Mouse (Mus musculus) liver, adult 2 months (tissue): ENCODE data around the gene Usp7. TPM values are rescaled to one million over a fixed set of nuclear protein-coding genes. Genes with fewer than 3 reads are reported as not detected.

ENCODE experiments used
- DNase-seq: peaks from one replicate; pipeline ENCODE4 v3.0.0-alpha.2; 2011; ENCODE audit warnings: low read depth, low spot score; ENCODE audit errors: extremely low read depth
- H3K27ac ChIP-seq: fragments of 200-500 bp; replicated peaks from 2 replicates; pipeline ENCODE4 v1.5.1; 2012; ENCODE audit warnings: low read depth, mild to moderate bottlenecking, control low read depth, inconsistent platforms, low read length; ENCODE audit not compliant: insufficient read depth
- H3K27me3 ChIP-seq: fragments of 200-500 bp; 2 replicates; pipeline ENCODE4 v1.6.1; 2012; ENCODE audit warnings: mild to moderate bottlenecking, moderate library complexity, low read length, inconsistent platforms; ENCODE audit not compliant: control insufficient read depth, insufficient read depth
- H3K36me3 ChIP-seq: fragments of 200-500 bp; 2 replicates; pipeline ENCODE4 v1.6.1; 2012; ENCODE audit warnings: low read length, inconsistent platforms; ENCODE audit not compliant: control insufficient read depth, insufficient read depth
- H3K4me1 ChIP-seq: fragments of 200-500 bp; 2 replicates; pipeline ENCODE4 v1.6.1; 2011; ENCODE audit warnings: low read length; ENCODE audit not compliant: control insufficient read depth, insufficient read depth
- H3K4me3 ChIP-seq: fragments of 200-500 bp; 2 replicates; pipeline ENCODE4 v1.5.1; 2011; ENCODE audit warnings: low read depth, mild to moderate bottlenecking, control low read depth, low read length, moderate library complexity; ENCODE audit not compliant: insufficient read depth
- H3K79me2 ChIP-seq: fragments of 200-500 bp; 2 replicates; pipeline ENCODE4 v1.6.1; 2012; ENCODE audit warnings: inconsistent platforms, mild to moderate bottlenecking, low read length, moderate library complexity; ENCODE audit not compliant: control insufficient read depth, insufficient read depth
- H3K9ac ChIP-seq: fragments of 200-500 bp; 2 replicates; pipeline ENCODE4 v1.6.1; 2012; ENCODE audit warnings: low read depth, mild to moderate bottlenecking, control low read depth, inconsistent platforms, low read length
- CTCF ChIP-seq: fragments of 200-500 bp; IDR thresholded peaks from 2 replicates; pipeline ENCODE4 v1.5.1; 2011; ENCODE audit warnings: low read depth, low read length, control low read depth
- POLR2A ChIP-seq: fragments of 200-500 bp; IDR thresholded peaks from 2 replicates; pipeline ENCODE4 v1.6.1; 2011; ENCODE audit warnings: low read length, control low read depth; ENCODE audit not compliant: insufficient read depth; ENCODE audit errors: extremely low read depth
- WGBS: fragments of 180-500 bp; shearing (Covaris S2); methylation state at CpG from one replicate; pipeline ENCODE4 v1.1.7; 2018; 5-methylcytosine and 5-hydroxymethylcytosine counted together
- polyA plus RNA-seq: library from polyadenylated mRNA; depleted of rRNA; stranded (reverse); fragments of >200 nt; gene quantifications from 2 replicates; pipeline ENCODE4 v1.2.3, GENCODE M21; 2012
- total RNA-seq: library from RNA; depleted of rRNA; stranded (reverse); fragments of >200 nt; gene quantifications from 2 replicates; pipeline ENCODE4 v1.2.3, GENCODE M21; 2014

Gene Usp7
- total and polyA plus RNA-seq, 2 experiments: 12.5 to 41.5 TPM

DNA sequence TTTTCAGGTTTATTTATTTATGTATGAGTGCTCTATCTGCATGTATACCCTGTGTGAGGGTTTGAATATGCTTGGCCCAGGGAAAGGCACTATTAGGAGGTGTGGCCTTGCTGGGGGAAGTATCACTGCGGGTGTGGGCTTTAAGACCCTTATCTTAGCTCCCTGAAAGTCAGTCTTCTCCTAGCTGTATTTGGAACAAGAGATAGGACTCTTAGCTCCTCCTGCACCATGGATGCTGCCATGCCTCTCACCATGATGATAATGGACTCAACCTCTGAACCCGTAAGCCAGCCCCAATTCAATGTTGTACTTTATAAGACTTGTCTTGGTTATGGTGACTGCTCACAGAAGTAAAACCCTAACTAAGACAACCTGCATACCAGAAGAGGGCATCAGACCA, 39.8 kb downstream of the Usp7 start:
- Histone ChIP-seq H3K27ac (no peak overlapping the region), H3K4me1 (no peaks in the 10 kb centered on the region), H3K27me3 (no peaks in the 10 kb centered on the region), H3K4me3 (no peak overlapping the region), H3K9ac (no peak overlapping the region), H3K36me3 (no peaks in the 10 kb centered on the region), H3K79me2 (no peaks in the 10 kb centered on the region)
- no peak for DNase-seq
- no peak for TF ChIP-seq POLR2A
- 82% methylated on average over 2 of the region's 2 CpGs for WGBS

DNA sequence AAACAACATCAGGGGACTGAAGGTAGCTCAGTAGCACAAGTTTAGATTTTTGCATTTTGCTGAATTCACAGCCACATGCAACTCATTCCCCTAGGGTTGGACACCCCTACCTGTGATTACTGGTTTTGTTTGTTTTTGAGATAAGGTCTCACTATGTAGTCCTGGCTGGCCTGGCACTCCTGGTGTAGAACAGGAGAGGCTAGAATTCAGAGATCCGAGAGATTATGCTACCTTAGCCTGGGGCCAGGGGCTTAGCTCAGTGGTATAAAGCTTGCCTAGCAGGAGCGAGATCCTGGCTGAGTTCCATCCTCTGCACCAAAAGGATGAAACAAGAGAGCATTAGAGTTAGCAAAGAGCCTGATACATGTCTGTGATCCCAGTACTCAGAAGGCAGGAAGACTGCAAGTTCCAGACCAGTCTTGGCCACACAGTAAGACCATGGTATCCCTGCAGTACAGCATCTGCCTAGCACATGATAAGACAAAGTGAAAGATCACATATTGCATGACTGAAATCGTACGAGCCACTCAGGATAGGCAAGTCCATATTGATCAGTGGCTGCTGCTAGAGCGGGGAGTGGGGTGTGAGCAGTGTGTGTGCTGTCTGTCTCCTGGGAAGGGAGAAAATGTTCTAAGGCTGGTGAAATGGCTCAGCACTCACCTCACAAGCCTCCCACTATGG, 40.4 kb downstream of the Usp7 start:
- Histone ChIP-seq H3K9ac (no peak overlapping the region), H3K27me3 (no peaks in the 10 kb centered on the region), H3K27ac (no peak overlapping the region), H3K4me1 (no peaks in the 10 kb centered on the region), H3K79me2 (no peaks in the 10 kb centered on the region), H3K36me3 (no peaks in the 10 kb centered on the region), H3K4me3 (no peak overlapping the region)
- TF ChIP-seq POLR2A: no peak
- TF ChIP-seq CTCF: no peak
- DNase-seq: no peak
- 62% methylated on average over 5 of the region's 5 CpGs for WGBS

DNA sequence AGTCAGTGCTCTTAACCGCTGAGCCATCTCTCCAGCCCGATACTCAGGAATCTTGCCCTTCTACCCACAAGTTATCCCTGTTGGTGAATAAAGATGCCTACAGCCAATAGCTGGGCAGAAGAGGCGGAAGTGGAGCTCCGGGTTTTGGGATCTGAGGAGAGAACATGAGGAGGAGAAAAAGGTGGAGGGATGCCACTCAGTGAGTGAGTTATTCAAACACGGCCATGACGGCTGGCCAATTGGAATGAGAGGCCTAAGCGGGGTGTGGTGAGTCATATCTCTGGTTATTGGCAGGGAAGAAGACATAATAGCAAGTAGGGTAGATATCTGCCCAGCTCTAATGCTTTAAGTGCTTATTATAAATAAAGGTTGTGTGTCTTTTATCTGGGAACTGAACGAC, 43.2 kb downstream of the Usp7 start:
- no peaks in the 10 kb centered on the region for H3K27me3 ChIP-seq
- no peak for TF ChIP-seq POLR2A
- no peak for TF ChIP-seq CTCF
- no peaks in the 10 kb centered on the region for H3K36me3 ChIP-seq
- WGBS: 97% methylated on average over 8 of the region's 8 CpGs
- no peaks in the 10 kb centered on the region for H3K4me1 ChIP-seq
- no peak overlapping the region for H3K27ac ChIP-seq
- no peak for DNase-seq
- no peak overlapping the region for H3K9ac ChIP-seq
- no peak overlapping the region for H3K4me3 ChIP-seq
- H3K79me2 ChIP-seq: no peaks in the 10 kb centered on the region

DNA sequence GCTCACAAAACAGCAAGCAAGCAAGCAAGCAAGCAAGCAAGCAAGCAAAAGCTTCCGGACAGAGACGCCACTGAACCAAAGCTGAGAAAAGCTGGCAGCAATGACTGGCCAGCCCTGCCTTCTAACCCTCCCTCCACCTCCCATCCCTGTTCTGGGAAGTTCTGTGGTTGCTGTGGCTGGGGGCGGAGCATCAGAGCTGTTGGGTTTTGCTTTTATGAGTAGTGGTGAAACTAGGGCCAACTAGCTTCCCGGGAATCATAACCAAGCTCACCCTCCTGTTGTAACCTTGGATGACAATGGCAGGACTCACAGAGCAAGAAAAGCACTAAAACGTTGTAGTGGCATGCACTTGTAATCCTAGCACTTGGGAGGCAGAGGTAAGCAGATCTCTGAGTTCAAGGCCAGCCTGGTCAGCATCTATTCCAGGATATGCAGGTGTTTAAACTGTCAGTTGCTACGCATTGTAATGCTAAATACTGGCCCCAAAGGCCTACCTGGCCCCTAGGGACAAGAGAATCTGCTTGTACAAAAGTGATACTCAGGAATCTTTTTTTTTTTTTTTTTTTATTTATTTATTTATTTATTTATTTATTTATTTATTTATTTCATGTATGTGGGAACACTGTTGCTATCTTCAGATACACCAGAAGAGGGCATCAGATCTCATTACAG, 43.8 kb downstream of the Usp7 start:
- no peaks in the 10 kb centered on the region for H3K27me3 ChIP-seq
- H3K9ac ChIP-seq: no peak overlapping the region
- no peak for TF ChIP-seq POLR2A
- no peak overlapping the region for H3K4me3 ChIP-seq
- no peak overlapping the region for H3K27ac ChIP-seq
- no peak for DNase-seq
- WGBS: 78% methylated on average over 6 of the region's 6 CpGs
- no peaks in the 10 kb centered on the region for H3K79me2 ChIP-seq
- H3K36me3 ChIP-seq: no peaks in the 10 kb centered on the region
- no peaks in the 10 kb centered on the region for H3K4me1 ChIP-seq

DNA sequence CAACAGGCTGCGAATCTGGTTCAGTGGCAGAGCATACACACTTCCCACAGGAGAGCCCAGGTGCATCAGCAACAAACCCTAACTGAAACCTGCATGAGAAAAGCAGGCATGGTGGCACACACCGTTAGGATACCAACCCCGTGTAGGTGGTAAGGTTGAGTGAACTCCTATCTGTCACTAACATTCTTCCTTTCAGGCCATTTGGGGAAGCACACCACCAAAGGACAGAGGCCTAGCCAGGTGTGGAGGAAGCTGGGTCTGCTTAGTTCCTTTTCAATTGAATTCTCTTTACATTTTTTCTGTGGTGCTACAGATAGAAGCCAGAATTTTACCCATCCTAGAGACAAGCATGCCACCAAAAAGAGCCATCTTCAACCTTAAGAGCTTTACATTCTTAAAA, 44.3 kb downstream of the Usp7 start:
- TF ChIP-seq CTCF (no peak), POLR2A (no peak)
- Histone ChIP-seq H3K4me1 (no peaks in the 10 kb centered on the region), H3K79me2 (no peaks in the 10 kb centered on the region), H3K27me3 (no peaks in the 10 kb centered on the region), H3K4me3 (no peak overlapping the region), H3K36me3 (no peaks in the 10 kb centered on the region), H3K9ac (no peak overlapping the region), H3K27ac (no peak overlapping the region)
- WGBS: 85% methylated on average over 3 of the region's 3 CpGs
- no peak for DNase-seq

DNA sequence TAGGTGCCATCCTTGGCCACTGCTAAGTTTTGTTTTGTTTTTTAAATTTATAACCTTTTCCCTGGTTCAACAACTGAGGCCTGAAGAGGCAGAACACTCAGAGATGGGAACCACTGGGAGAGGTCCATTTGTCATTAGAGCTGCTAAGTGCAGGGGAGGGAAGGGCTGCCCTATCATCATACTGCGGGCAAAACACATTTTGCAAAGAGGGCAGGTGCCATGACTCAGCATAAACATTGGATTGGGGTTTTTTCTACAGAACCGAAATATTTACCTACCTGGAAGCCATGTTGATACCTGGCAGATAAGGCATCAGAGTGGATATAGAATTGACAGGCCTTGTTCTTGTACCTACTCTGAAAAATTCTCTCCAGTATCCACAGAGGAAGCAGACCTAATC, 45.6 kb downstream of the Usp7 start:
- Histone ChIP-seq H3K4me3 (no peak overlapping the region), H3K36me3 (no peaks in the 10 kb centered on the region), H3K4me1 (no peaks in the 10 kb centered on the region), H3K79me2 (no peaks in the 10 kb centered on the region), H3K9ac (no peak overlapping the region), H3K27ac (no peak overlapping the region), H3K27me3 (no peaks in the 10 kb centered on the region)
- no peak for TF ChIP-seq CTCF
- no peak for TF ChIP-seq POLR2A
- 78% methylated on average over 2 of the region's 2 CpGs for WGBS
- no peak for DNase-seq
